Mouse (Mus musculus) limb, embryonic 14.5 days (tissue): ENCODE measurements around the gene Arsk. TPM values are rescaled to one million over a fixed set of nuclear protein-coding genes. Genes with fewer than 3 reads are reported as not detected.

Experiments used
- ATAC-seq: fragments of 200-750 bp; cut with Nextera tagmentation; 2 replicates; pipeline ENCODE4 v1.8.0; 2017; ENCODE audit warnings: low read depth, moderate number of reproducible peaks, moderate TSS enrichment; ENCODE audit not compliant: low FRiP score
- DNase-seq: peaks from one replicate; pipeline ENCODE4 v3.0.0-alpha.2; 2015; ENCODE audit warnings: low spot score
- H3K27ac ChIP-seq: fragments of 300-500 bp; sonication (generic); replicated peaks from 2 replicates; pipeline ENCODE4 v1.5.1; 2014; ENCODE audit warnings: low read depth, mild to moderate bottlenecking, low read length, moderate library complexity, mixed read lengths
- H3K27me3 ChIP-seq: fragments of 300-500 bp; sonication (generic); 2 replicates; pipeline ENCODE4 v1.6.1; 2014; ENCODE audit warnings: low read length, mixed read lengths; ENCODE audit not compliant: control insufficient read depth, insufficient read depth
- H3K36me3 ChIP-seq: fragments of 300-500 bp; sonication (generic); 2 replicates; pipeline ENCODE4 v1.6.1; 2014; ENCODE audit warnings: mild to moderate bottlenecking, low read length, moderate library complexity, mixed read lengths; ENCODE audit not compliant: control insufficient read depth, insufficient read depth
- H3K4me1 ChIP-seq: fragments of 300-500 bp; sonication (generic); 2 replicates; pipeline ENCODE4 v1.6.1; 2014; ENCODE audit warnings: antibody characterized with exemption, low read length, mixed read lengths; ENCODE audit not compliant: control insufficient read depth, insufficient read depth
- H3K4me2 ChIP-seq: fragments of 300-500 bp; sonication (generic); replicated peaks from 2 replicates; pipeline ENCODE4 v1.6.1; 2014; ENCODE audit warnings: low read depth, mild to moderate bottlenecking, low read length, moderate library complexity; ENCODE audit not compliant: severe bottlenecking
- H3K4me3 ChIP-seq: fragments of 300-500 bp; sonication (generic); replicated peaks from 2 replicates; pipeline ENCODE4 v1.5.1; 2014; ENCODE audit warnings: low read length
- H3K9ac ChIP-seq: fragments of 300-500 bp; sonication (generic); 2 replicates; pipeline ENCODE4 v1.6.1; 2014; ENCODE audit warnings: mild to moderate bottlenecking, low read depth, low read length, moderate library complexity; ENCODE audit not compliant: severe bottlenecking
- H3K9me3 ChIP-seq: fragments of 300-500 bp; sonication (generic); 2 replicates; pipeline ENCODE4 v1.6.1; 2016; ENCODE audit warnings: low read length; ENCODE audit not compliant: control insufficient read depth
- POLR2A ChIP-seq: fragments of 200-500 bp; IDR thresholded peaks from 2 replicates; pipeline ENCODE4 v1.8.0; 2012; ENCODE audit warnings: inconsistent platforms, mild to moderate bottlenecking, moderate library complexity, borderline replicate concordance; ENCODE audit not compliant: insufficient read depth, insufficient read length; ENCODE audit errors: extremely low read depth
- WGBS: fragments of 180-500 bp; shearing (Covaris S2); extraction: QIAGEN DNeasy Blood & Tissue Kit; methylation state at CpG from one replicate; pipeline ENCODE4 v1.1.7; 2014; 5-methylcytosine and 5-hydroxymethylcytosine counted together
- polyA plus RNA-seq, 2 experiments: library from polyadenylated mRNA; depleted of rRNA in 1 of 2; stranded (reverse) in 1 of 2; unstranded in 1 of 2; fragments of >200 nt; fragmentation: Nextera tagmentation in 1 of 2; extraction: Ambion mirVana in 1 of 2; gene quantifications; 2 replicates each; pipeline versions ENCODE4 v1.2.1 to v1.2.3; 2012 to 2014

The Arsk gene
- polyA plus RNA-seq, 2 experiments = 8.9 to 10.4 TPM

- no peak for TF ChIP-seq POLR2A
- no peak for ATAC-seq
- H3K4me1 ChIP-seq = no peaks in the 10 kb centered on the region
- H3K36me3 ChIP-seq = no peaks in the 10 kb centered on the region
- no peak overlapping the region for H3K27ac ChIP-seq
- WGBS = 52% methylated on average over 3 of the region's 3 CpGs
- no peaks in the 10 kb centered on the region for H3K27me3 ChIP-seq
- H3K9ac ChIP-seq = no peak overlapping the region
- H3K4me3 ChIP-seq = no peak overlapping the region
- DNase-seq = no peak
- no peaks in the 10 kb centered on the region for H3K9me3 ChIP-seq
- H3K4me2 ChIP-seq = no peak overlapping the region
Measured at GRCm38 (mm10) chr13:76024588-76024987, 73.9 kb downstream of the Arsk start.

- Histone ChIP-seq H3K4me2 (no peak overlapping the region), H3K9ac (no peak overlapping the region), H3K27ac (no peak overlapping the region), H3K9me3 (no peaks in the 10 kb centered on the region), H3K4me1 (peaks cover 4% of the 10 kb centered on the region), H3K4me3 (no peak overlapping the region), H3K36me3 (no peaks in the 10 kb centered on the region), H3K27me3 (no peaks in the 10 kb centered on the region)
- 95% methylated on average over 2 of the region's 2 CpGs for WGBS
- peak; percentile 30 for DNase-seq
- no peak for ATAC-seq
- TF ChIP-seq POLR2A = no peak
Measured at GRCm38 (mm10) chr13:76021782-76022181, 76.7 kb downstream of the Arsk start.

GRCm38 (mm10) chr13:76018844-76019400 lies 79.5 kb downstream of the Arsk start:
- H3K4me2 ChIP-seq = peak overlapping the region; percentile 79
- H3K9ac ChIP-seq = no peak overlapping the region
- no peaks in the 10 kb centered on the region for H3K27me3 ChIP-seq
- H3K9me3 ChIP-seq = no peaks in the 10 kb centered on the region
- no peaks in the 10 kb centered on the region; the same call in 1 of the 2 replicates for H3K36me3 ChIP-seq
- peaks cover 4% of the 10 kb centered on the region for H3K4me1 ChIP-seq
- H3K27ac ChIP-seq = no peak overlapping the region
- peak overlapping the region; percentile 78 for H3K4me3 ChIP-seq
- DNase-seq (no peak), ATAC-seq (peak; percentile 38)
- TF ChIP-seq POLR2A = no peak
- 43% methylated on average over 5 of the region's 5 CpGs for WGBS

- peak; percentile 85; the same call in 1 of the 2 replicates for TF ChIP-seq POLR2A
- peak within 1 kb of the TSS; percentile 94 for H3K27ac ChIP-seq
- under 1% methylated on average over 50 of the region's 50 CpGs for WGBS
- ATAC-seq = peak; percentile 100
- peak within 1 kb of the TSS; percentile 78 for H3K4me3 ChIP-seq
- H3K36me3 ChIP-seq = no peaks in the 10 kb centered on the region; the same call in 1 of the 2 replicates
- no peaks in the 10 kb centered on the region for H3K27me3 ChIP-seq
- peak; percentile 98 for DNase-seq
- peaks cover 4% of the 10 kb centered on the region for H3K4me1 ChIP-seq
- H3K9ac ChIP-seq = peak within 1 kb of the TSS; percentile 94
- H3K9me3 ChIP-seq = no peaks in the 10 kb centered on the region
- H3K4me2 ChIP-seq = peak within 1 kb of the TSS; percentile 79
Measured at GRCm38 (mm10) chr13:76017974-76018843, 80.3 kb downstream of the Arsk start, which contains the start of gene Rfesd. Gene Rfesd, minus strand, starts transcription at chr13:76018719.

GRCm38 (mm10) chr13:76017465-76017864 lies 81.0 kb downstream of the Arsk start:
- Histone ChIP-seq H3K9ac (peak overlapping the region; percentile 94), H3K4me1 (peaks cover 4% of the 10 kb centered on the region), H3K27me3 (no peaks in the 10 kb centered on the region), H3K36me3 (no peaks in the 10 kb centered on the region; the same call in 1 of the 2 replicates), H3K4me3 (peak overlapping the region; percentile 78), H3K9me3 (no peaks in the 10 kb centered on the region), H3K4me2 (peak overlapping the region; percentile 79), H3K27ac (peak overlapping the region; percentile 94; the same call in 1 of the 2 replicates)
- no peak for TF ChIP-seq POLR2A
- ATAC-seq (no peak), DNase-seq (no peak)
- WGBS = 67% methylated on average over 4 of the region's 4 CpGs
